Mouse (Mus musculus): ENCODE data around the gene Prr9. TPM values are rescaled to one million over a fixed set of nuclear protein-coding genes. Genes with fewer than 3 reads are reported as not detected.

Prr9 gene
- not detected in 2 replicates for polyA plus RNA-seq (2021; fragmentation: Nextera tagmentation)
- long read RNA-seq, experiment 1, result 0 reads
- long read RNA-seq, experiment 2, result 0 reads

DNA sequence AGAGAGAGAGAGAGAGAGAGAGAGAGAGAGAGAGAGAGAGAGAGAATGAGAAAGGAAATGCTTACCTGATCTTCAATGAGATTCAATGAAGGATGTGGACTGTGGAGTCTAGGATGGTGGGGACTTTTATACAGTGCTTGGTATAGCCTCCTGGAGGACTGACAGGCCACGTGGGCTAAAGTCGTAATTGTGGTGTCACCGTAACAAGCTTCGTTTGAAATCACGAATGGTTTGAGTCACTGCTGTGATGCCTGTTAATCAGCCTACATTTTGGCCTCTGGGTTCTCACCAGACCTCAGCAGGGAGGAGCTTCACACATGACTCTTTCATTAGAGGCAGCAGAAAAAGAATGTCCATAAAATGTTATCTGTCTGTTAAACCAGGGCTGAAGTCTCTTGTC, at the start of gene Prr9:
Prr9 (minus strand) TSS at position 101 of the 400 bp plus-strand sequence.

DNA sequence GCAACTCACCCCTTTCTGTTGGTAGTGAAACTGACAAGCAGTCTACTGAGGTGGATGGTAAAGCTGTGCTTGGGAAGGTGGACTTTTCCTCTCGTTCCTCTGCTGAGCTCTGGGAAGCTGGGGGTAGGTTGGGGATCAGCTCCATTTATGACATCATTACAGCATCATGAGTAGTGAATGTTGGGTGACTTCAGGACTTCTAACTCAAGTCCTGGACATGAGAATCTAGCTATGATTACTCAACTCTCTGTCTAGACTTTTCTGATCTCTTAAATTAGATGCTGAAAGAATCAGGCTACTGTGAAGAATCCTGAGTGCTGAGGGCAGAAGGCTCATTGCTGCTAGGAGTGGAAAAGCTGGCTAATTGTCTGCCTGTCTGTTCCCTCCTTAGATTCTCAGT, 18.9 kb upstream of the Prr9 start, which contains the start of gene Lelp1:
Lelp1 (minus strand) TSS at position 101 of the 400 bp plus-strand sequence.

DNA sequence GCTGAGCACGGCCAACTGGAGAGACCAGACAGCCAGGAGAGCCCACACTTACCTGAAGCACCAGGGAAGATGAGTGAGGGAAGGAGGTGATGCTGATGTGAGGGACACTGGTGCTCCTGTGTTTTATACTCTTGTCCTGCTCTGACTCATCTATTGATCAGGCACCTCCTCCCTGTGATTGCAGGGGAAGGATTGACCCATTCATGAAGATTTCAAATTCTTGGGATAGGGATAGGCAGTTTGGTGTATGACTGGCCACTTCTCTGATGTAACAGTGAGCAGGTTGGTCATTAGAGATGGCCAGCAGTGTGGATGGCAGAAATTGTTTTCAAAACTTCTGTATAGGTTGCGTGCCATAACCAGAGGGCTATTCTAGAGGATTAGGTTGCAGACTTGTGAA, 40.7 kb downstream of the Prr9 start, which contains the start of gene Lor:
Lor (minus strand) TSS at position 101 of the 400 bp plus-strand sequence.

Other genes with a start within 250 kb of the Prr9 start
- not detected in 2 replicates for gene Pglyrp3, start 109.4 kb downstream of the Prr9 start, polyA plus RNA-seq (2021; fragmentation: Nextera tagmentation)
- 2.6 and 10.8 TPM in 2 replicates for gene Lor, start 40.8 kb downstream of the Prr9 start, polyA plus RNA-seq (2021; fragmentation: Nextera tagmentation)
- gene Lelp1, start 18.8 kb upstream of the Prr9 start, polyA plus RNA-seq (2021; fragmentation: Nextera tagmentation), result not detected in 2 replicates
- not detected in 2 replicates for gene Sprr2a1, start 91.9 kb upstream of the Prr9 start, polyA plus RNA-seq (2021; fragmentation: Nextera tagmentation)
- not detected in 2 replicates for gene Sprr2a2, start 92.0 kb upstream of the Prr9 start, polyA plus RNA-seq (2021; fragmentation: Nextera tagmentation)
- not detected in 2 replicates for gene Sprr2a3, start 161.5 kb upstream of the Prr9 start, polyA plus RNA-seq (2021; fragmentation: Nextera tagmentation)
- not detected in 2 replicates for gene Sprr2b, start 192.7 kb upstream of the Prr9 start, polyA plus RNA-seq (2021; fragmentation: Nextera tagmentation)
- not detected in 2 replicates for gene Sprr2d, start 215.2 kb upstream of the Prr9 start, polyA plus RNA-seq (2021; fragmentation: Nextera tagmentation)
- not detected in 2 replicates for gene Sprr2e, start 228.2 kb upstream of the Prr9 start, polyA plus RNA-seq (2021; fragmentation: Nextera tagmentation)
- not detected in 2 replicates for gene Sprr2f, start 241.2 kb upstream of the Prr9 start, polyA plus RNA-seq (2021; fragmentation: Nextera tagmentation)

All from left cerebral cortex, adult 6 months (tissue).